Mouse (Mus musculus): ENCODE measurements around the gene BC035947.

GRCm38 (mm10) chr1:78537494-78538010 is 25.6 kb upstream of the BC035947 start:
- TF ChIP-seq POLR2A (IDR thresholded peaks at IDR 0.05; ENCODE audit: extremely low read depth, insufficient read depth, low read length) (peak; percentile 72), CTCF (IDR thresholded peaks at IDR 0.05; ENCODE audit: low read depth, low read length) (no peak)
